Mouse (Mus musculus) G1E (cell line): Measurements from ENCODE around the gene Pde4dip. TPM values are rescaled to one million over a fixed set of nuclear protein-coding genes. Genes with fewer than 3 reads are reported as not detected.

Experiments used
- ATAC-seq: 2 replicates; pipeline ENCODE4 v1.8.0; 2016; ENCODE audit warnings: mild to moderate bottlenecking; ENCODE audit not compliant: insufficient number of reproducible peaks, poor library complexity, low FRiP score, severe bottlenecking; ENCODE audit errors: extremely low read depth
- DNase-seq: peaks from one replicate; pipeline ENCODE4 v3.0.0; 2012; ENCODE audit warnings: low spot score
- H3K27me3 ChIP-seq: 2 replicates; pipeline ENCODE4 v1.6.1; 2012; ENCODE audit warnings: mild to moderate bottlenecking, low read length, inconsistent platforms; ENCODE audit not compliant: insufficient read depth
- H3K36me3 ChIP-seq: replicated peaks from 2 replicates; pipeline ENCODE3; 2012; ENCODE audit warnings: mild to moderate bottlenecking, inconsistent platforms
- H3K4me1 ChIP-seq: 2 replicates; pipeline ENCODE4 v1.6.1; 2012; ENCODE audit warnings: low read depth, low read length, inconsistent platforms, mixed read lengths; ENCODE audit not compliant: insufficient read depth
- H3K4me3 ChIP-seq: 2 replicates; pipeline ENCODE4 v1.5.1; 2012; ENCODE audit warnings: low read depth, mild to moderate bottlenecking, inconsistent platforms, low read length, moderate library complexity, mixed read lengths
- H3K9me3 ChIP-seq: replicated peaks from 2 replicates; pipeline ENCODE4 v1.6.1; 2012; ENCODE audit warnings: inconsistent platforms
- CTCF ChIP-seq: IDR thresholded peaks from 2 replicates; pipeline ENCODE4 v1.5.1; 2012; ENCODE audit warnings: low read depth, low read length, inconsistent platforms, mixed read lengths
- GATA1 ChIP-seq: IDR thresholded peaks from 2 replicates; pipeline ENCODE4 v1.6.1; 2012; ENCODE audit warnings: borderline replicate concordance, low read length, inconsistent platforms, mixed read lengths
- GATA2 ChIP-seq: IDR thresholded peaks from 2 replicates; pipeline ENCODE4 v1.6.1; 2012; ENCODE audit warnings: low read depth, low read length, inconsistent platforms, borderline replicate concordance
- POLR2AphosphoS5 ChIP-seq: IDR thresholded peaks from 2 replicates; pipeline ENCODE4 v1.6.1; 2012; ENCODE audit warnings: low read depth, low read length, inconsistent platforms; ENCODE audit not compliant: insufficient replicate concordance
- TAL1 ChIP-seq: conservative IDR thresholded peaks from 2 replicates; pipeline ENCODE4 v1.6.1; 2012; ENCODE audit warnings: low read depth, low read length, inconsistent platforms, mixed read lengths
- polyA plus RNA-seq: library from polyadenylated mRNA; stranded (reverse); fragments of >175 nt; gene quantifications from 2 replicates; pipeline ENCODE4 v1.2.3, GENCODE M21; 2012
- total RNA-seq, 2 experiments: library from RNA; stranded (forward) in 1 of 2; stranded (reverse) in 1 of 2; fragments of 200-1000 nt in 1 of 2; fragments of >200 nt in 1 of 2; fragmentation: Nextera tagmentation in 1 of 2; gene quantifications; 2 replicates each; pipeline ENCODE4 v1.2.3; 2014 to 2017

Gene Pde4dip
- total and polyA plus RNA-seq, 3 experiments = 0.47 to 4.8 (median 2.7) TPM

GRCm38 (mm10) chr3:97653781-97654180, 234.7 kb downstream of the Pde4dip start:
- H3K9me3 ChIP-seq = no peaks in the 10 kb centered on the region
- H3K4me1 ChIP-seq = peaks cover 11% of the 10 kb centered on the region
- H3K27me3 ChIP-seq = 0 out of 2 replicates have a peak, but pooled peaks cover 3% of the 10 kb centered on the region
- DNase-seq = no peak
- no peaks in the 10 kb centered on the region for H3K36me3 ChIP-seq
- TF ChIP-seq GATA1 = no peak
- no peak for ATAC-seq
- H3K4me3 ChIP-seq = no peak overlapping the region

- DNase-seq (no peak), ATAC-seq (no peak)
- H3K4me3 ChIP-seq = no peak overlapping the region
- H3K4me1 ChIP-seq = no peaks in the 10 kb centered on the region
- TF ChIP-seq GATA1 (no peak), TAL1 (no peak), CTCF (no peak), POLR2AphosphoS5 (no peak), GATA2 (no peak)
- 0 out of 2 replicates have a peak, but pooled peaks cover 3% of the 10 kb centered on the region for H3K27me3 ChIP-seq
- no peaks in the 10 kb centered on the region for H3K9me3 ChIP-seq
- no peaks in the 10 kb centered on the region for H3K36me3 ChIP-seq
Observed at GRCm38 (mm10) chr3:97651604-97652003, 236.9 kb downstream of the Pde4dip start.

GRCm38 (mm10) chr3:97649469-97649868, 239.0 kb downstream of the Pde4dip start:
- no peak for DNase-seq
- no peak overlapping the region for H3K4me3 ChIP-seq
- no peaks in the 10 kb centered on the region for H3K4me1 ChIP-seq
- 0 out of 2 replicates have a peak, but pooled peaks cover 3% of the 10 kb centered on the region for H3K27me3 ChIP-seq
- no peak for ATAC-seq
- TF ChIP-seq POLR2AphosphoS5 (no peak), GATA1 (no peak)
- H3K9me3 ChIP-seq = no peaks in the 10 kb centered on the region
- H3K36me3 ChIP-seq = no peaks in the 10 kb centered on the region

GRCm38 (mm10) chr3:97649022-97649421, 239.5 kb downstream of the Pde4dip start:
- DNase-seq = no peak
- TF ChIP-seq POLR2AphosphoS5 (no peak), GATA1 (no peak), CTCF (no peak), GATA2 (no peak), TAL1 (no peak)
- no peaks in the 10 kb centered on the region for H3K36me3 ChIP-seq
- no peak overlapping the region for H3K4me3 ChIP-seq
- no peak for ATAC-seq
- H3K4me1 ChIP-seq = no peaks in the 10 kb centered on the region
- H3K9me3 ChIP-seq = no peaks in the 10 kb centered on the region
- H3K27me3 ChIP-seq = 0 out of 2 replicates have a peak, but pooled peaks cover 3% of the 10 kb centered on the region

GRCm38 (mm10) chr3:97648518-97648917, 240.0 kb downstream of the Pde4dip start:
- Histone ChIP-seq H3K4me3 (no peak overlapping the region), H3K4me1 (no peaks in the 10 kb centered on the region), H3K27me3 (0 out of 2 replicates have a peak, but pooled peaks cover 3% of the 10 kb centered on the region), H3K9me3 (no peaks in the 10 kb centered on the region), H3K36me3 (no peaks in the 10 kb centered on the region)
- TF ChIP-seq POLR2AphosphoS5 (no peak), TAL1 (no peak), CTCF (no peak), GATA2 (no peak), GATA1 (no peak)
- ATAC-seq (no peak), DNase-seq (no peak)

- no peak overlapping the region for H3K4me3 ChIP-seq
- H3K4me1 ChIP-seq = no peaks in the 10 kb centered on the region
- H3K36me3 ChIP-seq = no peaks in the 10 kb centered on the region
- H3K27me3 ChIP-seq = peaks cover 3% of the 10 kb centered on the region; the same call in 1 of the 2 replicates
- no peak for TF ChIP-seq TAL1
- no peak for TF ChIP-seq CTCF
- TF ChIP-seq POLR2AphosphoS5 = no peak
- TF ChIP-seq GATA1 = no peak
- TF ChIP-seq GATA2 = no peak
- ATAC-seq = no peak
- no peak for DNase-seq
- H3K9me3 ChIP-seq = no peaks in the 10 kb centered on the region
Observed at GRCm38 (mm10) chr3:97642001-97642400, 246.5 kb downstream of the Pde4dip start.

GRCm38 (mm10) chr3:97641396-97641795, 247.1 kb downstream of the Pde4dip start:
- Histone ChIP-seq H3K4me1 (no peaks in the 10 kb centered on the region), H3K4me3 (no peak overlapping the region), H3K9me3 (no peaks in the 10 kb centered on the region), H3K27me3 (peaks cover 3% of the 10 kb centered on the region; the same call in 1 of the 2 replicates), H3K36me3 (no peaks in the 10 kb centered on the region)
- DNase-seq (no peak), ATAC-seq (no peak)
- TF ChIP-seq CTCF (no peak), GATA1 (no peak), GATA2 (no peak), TAL1 (no peak), POLR2AphosphoS5 (no peak)

Other genes starting within 250 kb of the Pde4dip start
- gene Prkab2, start 230.5 kb downstream of the Pde4dip start, total RNA-seq (2014; fragmentation: Nextera tagmentation) = 5.9 and 10.2 TPM in 2 replicates
- 4.8 and 5.0 TPM in 2 replicates for gene Prkab2, start 230.5 kb downstream of the Pde4dip start, total RNA-seq (2017)
- gene Prkab2, start 230.5 kb downstream of the Pde4dip start, polyA plus RNA-seq = 1.3 and 1.8 TPM in 2 replicates
- not detected in 2 replicates for gene Gm17651, start 214.0 kb downstream of the Pde4dip start, total RNA-seq (2014; fragmentation: Nextera tagmentation)
- not detected in 2 replicates for gene Gm17651, start 214.0 kb downstream of the Pde4dip start, total RNA-seq (2017)
- gene Gm17651, start 214.0 kb downstream of the Pde4dip start, polyA plus RNA-seq = not detected in 2 replicates
- 70.3 and 78.3 TPM in 2 replicates for gene Sec22b, start 12.5 kb upstream of the Pde4dip start, total RNA-seq (2014; fragmentation: Nextera tagmentation)
- gene Sec22b, start 12.5 kb upstream of the Pde4dip start, total RNA-seq (2017) = 75.4 and 79.6 TPM in 2 replicates
- gene Sec22b, start 12.5 kb upstream of the Pde4dip start, polyA plus RNA-seq = 58.3 and 64.1 TPM in 2 replicates
- not detected in 2 replicates for gene Notch2, start 124.8 kb upstream of the Pde4dip start, total RNA-seq (2014; fragmentation: Nextera tagmentation)
- under 0.01 TPM in 1 of 2 replicates, not detected in the other for gene Notch2, start 124.8 kb upstream of the Pde4dip start, total RNA-seq (2017)
- gene Notch2, start 124.8 kb upstream of the Pde4dip start, polyA plus RNA-seq = not detected in 2 replicates